Mouse (Mus musculus) E14TG2a.4 (cell line): ENCODE measurements around the gene Agfg1.

Experiments
- CTCF ChIP-seq: conservative IDR thresholded peaks from 2 replicates; pipeline ENCODE4 v1.5.1; 2014; ENCODE audit warnings: low read length
- NANOG ChIP-seq: IDR thresholded peaks from 2 replicates; pipeline ENCODE4 v1.6.1; 2014; ENCODE audit warnings: borderline replicate concordance, low read length, mixed read lengths

DNA sequence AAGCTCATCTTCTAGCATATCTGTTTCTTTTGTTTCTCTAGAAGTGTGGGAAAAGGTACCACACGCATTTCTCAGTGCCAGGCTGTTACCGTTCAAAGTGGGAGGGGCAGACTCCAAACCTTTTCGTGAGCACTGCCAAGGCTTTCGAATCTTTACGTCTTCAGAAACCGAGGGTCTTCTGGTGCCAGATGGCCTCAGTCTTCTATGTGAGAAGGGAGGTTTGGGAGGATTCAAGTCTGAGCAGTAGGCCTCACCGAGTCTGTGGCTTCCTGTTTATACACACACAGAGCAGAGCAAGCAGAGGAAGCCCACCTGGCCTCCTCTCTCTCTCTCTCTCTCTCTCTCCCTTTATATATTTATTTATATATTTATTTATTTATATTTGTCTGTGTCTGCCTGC, 32.1 kb upstream of the Agfg1 start:
- TF ChIP-seq CTCF = no peak
- TF ChIP-seq NANOG = no peak
